Mouse (Mus musculus): ENCODE data around the gene Adsl.
A peak's percentile ranks its signal among the peaks of the same experiment; 100 is the strongest.
"Not testable (repeated sequence)": the region's sequence is repeated elsewhere in the genome, so short reads cannot be mapped to it uniquely, and the experiment has no call there.

The Adsl gene

GRCm38 (mm10) chr15:80948145-80949135 lies at the start of gene Adsl:
TSS of gene Adsl (plus strand) at chr15:80948490.
- DNase-seq: peak; percentile 91 to 95

GRCm38 (mm10) chr15:80899806-80900205 lies 48.5 kb upstream of the Adsl start:
- DNase-seq: no peak

GRCm38 (mm10) chr15:80901806-80902513 lies 46.3 kb upstream of the Adsl start:
- no peak for DNase-seq

GRCm38 (mm10) chr15:80904776-80905175 lies 43.5 kb upstream of the Adsl start:
- DNase-seq: not testable (repeated sequence)

- DNase-seq: no peak
These were observed 38.1 kb upstream of the Adsl start for GRCm38 (mm10) chr15:80910183-80910582.

GRCm38 (mm10) chr15:80910790-80911531 lies 37.3 kb upstream of the Adsl start:
- DNase-seq: no peak

- no peak for DNase-seq
These were observed 36.1 kb upstream of the Adsl start for GRCm38 (mm10) chr15:80912175-80912574.

- no peak for DNase-seq
These were observed 34.5 kb upstream of the Adsl start for GRCm38 (mm10) chr15:80913803-80914202.

GRCm38 (mm10) chr15:80915850-80916249 lies 32.4 kb upstream of the Adsl start:
- DNase-seq: peak; percentile 21 to 32

GRCm38 (mm10) chr15:80916621-80917020 lies 31.7 kb upstream of the Adsl start:
- DNase-seq: no peak

- no peak for DNase-seq
These were observed 27.9 kb upstream of the Adsl start for GRCm38 (mm10) chr15:80920346-80920745.

GRCm38 (mm10) chr15:80921781-80922180 lies 26.5 kb upstream of the Adsl start:
- DNase-seq: no peak

GRCm38 (mm10) chr15:80924211-80924610 lies 24.1 kb upstream of the Adsl start:
- no peak for DNase-seq

- DNase-seq: no peak
These were observed 19.4 kb upstream of the Adsl start for GRCm38 (mm10) chr15:80928811-80929355.

GRCm38 (mm10) chr15:80930048-80930571 lies 18.2 kb upstream of the Adsl start:
- DNase-seq: peak in 1 of 2 experiments; percentile 25

- DNase-seq: not testable (repeated sequence)
These were observed 17.5 kb upstream of the Adsl start for GRCm38 (mm10) chr15:80930676-80931320.

- no peak for DNase-seq
These were observed 16.8 kb upstream of the Adsl start for GRCm38 (mm10) chr15:80931345-80931960.

- DNase-seq: no peak
These were observed 13.4 kb upstream of the Adsl start for GRCm38 (mm10) chr15:80934841-80935240.

- peak; percentile 27 to 55 for DNase-seq
These were observed 11.6 kb upstream of the Adsl start for GRCm38 (mm10) chr15:80936686-80937085.

- DNase-seq: no peak
These were observed 9.7 kb upstream of the Adsl start for GRCm38 (mm10) chr15:80938615-80939014.

- no peak for DNase-seq
These were observed 8.9 kb upstream of the Adsl start for GRCm38 (mm10) chr15:80939401-80939800.
